Mouse (Mus musculus): ENCODE results near the gene Pi4ka. TPM values are rescaled to one million over a fixed set of nuclear protein-coding genes. Genes with fewer than 3 reads are reported as not detected.

The Pi4ka gene
- total RNA-seq, 2 experiments from 2014 or later = 15.9 to 17.1 TPM

DNA sequence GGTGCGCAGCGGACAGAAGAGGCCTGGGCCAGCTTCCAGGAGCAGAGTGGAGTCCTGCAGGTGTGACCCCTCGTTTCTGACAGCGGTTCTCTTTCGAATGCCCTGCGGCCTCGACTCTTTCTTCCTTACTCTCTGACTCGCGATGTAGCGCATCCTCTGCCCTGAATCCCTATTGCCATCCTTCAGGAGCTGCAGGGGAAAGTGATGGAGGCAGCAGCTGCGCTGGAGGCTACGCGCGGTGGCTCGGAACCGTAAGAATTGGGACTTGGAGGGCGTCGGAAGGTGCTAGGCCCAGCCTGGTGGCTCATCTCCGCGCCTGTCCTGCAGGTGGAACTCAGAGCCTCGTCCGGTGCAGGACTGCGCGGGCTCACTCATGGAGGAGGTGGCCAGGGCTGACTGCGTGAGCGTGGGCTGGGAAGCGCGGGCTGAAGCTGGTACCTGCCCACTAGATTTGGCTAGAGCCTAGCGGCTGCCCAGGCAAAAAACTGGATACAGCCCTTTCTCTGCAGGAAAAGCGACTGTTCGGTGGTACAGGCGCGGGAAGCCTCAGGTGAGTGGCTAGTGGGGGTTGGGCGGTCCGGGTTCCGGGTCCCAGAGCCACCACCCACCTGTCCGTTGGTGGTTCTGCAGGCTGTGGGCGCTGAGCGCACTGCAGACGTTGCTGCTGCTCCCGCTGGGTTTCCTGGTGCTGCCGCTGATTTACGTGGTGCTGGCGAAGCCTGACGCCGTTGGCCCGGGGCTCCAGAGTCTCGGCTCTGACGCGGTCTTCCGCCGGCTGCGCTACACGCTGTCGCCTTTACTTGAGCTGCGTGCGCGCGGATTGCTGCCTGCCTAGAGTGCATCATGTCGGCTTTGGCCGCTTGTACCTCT lies 128.5 kb downstream of the Pi4ka start:
- no peak for ATAC-seq (replicated peaks; ENCODE audit: low FRiP score, poor library complexity, severe bottlenecking)

DNA sequence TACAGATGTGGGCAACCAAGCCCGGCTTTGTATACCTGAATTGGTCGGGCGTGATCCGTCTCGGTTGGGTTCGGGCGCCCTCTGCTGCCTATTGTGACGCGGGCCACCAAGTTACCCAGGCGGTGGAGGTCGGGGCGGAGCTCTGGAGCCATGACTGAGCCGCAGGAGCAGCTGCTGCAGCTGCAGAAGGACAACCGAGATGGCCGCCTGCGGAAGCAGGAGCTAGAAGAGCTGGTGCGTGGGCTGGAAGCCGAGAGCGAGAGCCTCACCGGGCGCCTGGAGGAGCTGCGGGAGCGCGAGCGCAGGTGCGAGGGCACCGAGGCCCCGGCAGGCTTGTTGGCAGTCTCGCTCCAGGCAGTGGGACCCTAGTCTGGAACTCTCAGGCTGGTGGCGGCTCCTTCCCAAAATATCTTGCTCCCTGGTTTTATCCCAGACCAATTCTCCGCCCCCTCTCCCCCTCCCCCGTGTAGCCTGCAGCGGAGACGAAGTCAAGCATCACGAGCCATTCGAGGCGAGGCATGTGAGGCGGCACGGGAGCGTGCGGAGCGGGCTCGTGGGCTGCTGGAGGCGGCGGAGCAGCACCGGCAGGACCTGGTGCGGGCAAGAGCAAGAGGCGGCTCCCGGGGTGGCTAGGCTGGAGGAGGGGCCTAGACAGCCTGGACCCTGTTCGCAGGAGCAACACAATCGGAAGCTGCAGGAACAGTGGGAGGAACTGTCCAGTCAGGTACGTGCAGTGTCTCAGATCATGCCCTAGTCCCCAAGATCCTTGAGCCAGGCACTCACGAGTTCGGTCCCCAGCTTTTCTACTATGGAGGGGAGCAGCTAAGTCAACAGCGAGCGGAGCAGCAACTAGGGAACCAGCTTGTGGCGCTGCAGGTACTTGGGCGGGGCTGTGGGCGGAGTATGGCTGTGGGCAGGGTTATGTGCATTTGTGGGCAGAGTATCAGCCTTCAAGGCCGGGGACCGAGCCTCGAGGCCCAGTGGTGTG lies 129.7 kb downstream of the Pi4ka start:
- peak; percentile 85 for ATAC-seq (replicated peaks; ENCODE audit: low FRiP score, poor library complexity, severe bottlenecking)

DNA sequence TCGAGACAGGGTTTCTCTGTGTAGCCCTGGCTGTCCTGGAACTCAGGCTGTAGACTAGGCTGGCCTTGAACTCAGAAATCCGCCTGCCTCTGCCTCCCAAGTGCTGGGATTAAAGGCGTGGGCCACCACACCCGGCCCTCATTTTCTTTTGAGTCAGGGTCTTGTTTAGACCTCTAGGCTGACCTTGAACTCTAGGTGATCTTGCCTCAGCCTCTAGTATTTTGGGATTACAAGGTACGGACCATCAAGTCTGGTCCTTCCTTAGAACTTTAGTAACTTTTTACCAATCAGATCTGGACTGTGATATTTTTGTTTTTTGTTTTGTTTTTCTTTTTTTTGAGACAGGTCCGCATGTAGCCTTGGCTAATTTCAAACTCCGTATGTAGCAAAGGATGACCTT lies 130.4 kb downstream of the Pi4ka start, which contains the start of gene Tmem191c:
TSS of gene Tmem191c (plus strand) at position 357 of the 400 bp plus-strand sequence.
- ATAC-seq (replicated peaks; ENCODE audit: low FRiP score, poor library complexity, severe bottlenecking) = no peak

DNA sequence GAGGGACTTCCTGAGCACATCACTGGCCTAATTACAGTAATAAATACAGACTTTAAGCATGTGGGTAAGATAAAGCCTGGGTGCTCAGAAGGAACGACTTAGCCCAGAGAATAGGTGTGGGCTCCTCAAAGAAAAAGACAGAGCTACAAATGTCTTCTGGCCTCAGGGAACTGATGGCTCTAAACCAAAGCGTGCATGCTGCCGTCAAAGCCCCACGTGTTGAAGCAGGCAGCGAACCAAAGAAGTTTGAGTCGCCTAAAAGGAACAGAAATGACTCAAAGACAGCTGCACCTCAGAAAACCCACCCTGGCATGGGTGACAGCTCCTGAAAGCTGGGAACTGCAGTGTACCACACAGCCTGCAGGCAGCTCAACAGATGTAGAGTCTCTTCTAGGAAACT lies 134.3 kb downstream of the Pi4ka start:
- ATAC-seq (replicated peaks; ENCODE audit: low FRiP score, poor library complexity, severe bottlenecking) = no peak

DNA sequence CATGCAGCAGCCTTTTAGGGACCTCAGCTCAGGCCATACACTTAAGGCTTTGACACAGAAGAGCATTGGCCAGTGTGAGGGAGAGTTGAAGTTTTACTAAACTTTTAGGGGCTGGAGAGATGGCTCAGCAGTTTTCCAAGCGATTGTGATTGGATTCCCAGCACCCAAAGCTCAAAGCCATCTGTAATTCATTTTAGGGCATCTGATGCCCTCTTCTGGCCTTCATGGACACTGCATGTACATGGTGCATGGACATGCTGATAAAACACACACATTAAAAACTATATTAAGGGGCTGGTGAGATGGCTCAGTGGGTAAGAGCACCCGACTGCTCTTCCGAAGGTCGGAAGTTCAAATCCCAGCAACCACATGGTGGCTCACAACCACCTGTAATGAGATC lies 135.0 kb downstream of the Pi4ka start:
- no peak for ATAC-seq (replicated peaks; ENCODE audit: low FRiP score, poor library complexity, severe bottlenecking)

DNA sequence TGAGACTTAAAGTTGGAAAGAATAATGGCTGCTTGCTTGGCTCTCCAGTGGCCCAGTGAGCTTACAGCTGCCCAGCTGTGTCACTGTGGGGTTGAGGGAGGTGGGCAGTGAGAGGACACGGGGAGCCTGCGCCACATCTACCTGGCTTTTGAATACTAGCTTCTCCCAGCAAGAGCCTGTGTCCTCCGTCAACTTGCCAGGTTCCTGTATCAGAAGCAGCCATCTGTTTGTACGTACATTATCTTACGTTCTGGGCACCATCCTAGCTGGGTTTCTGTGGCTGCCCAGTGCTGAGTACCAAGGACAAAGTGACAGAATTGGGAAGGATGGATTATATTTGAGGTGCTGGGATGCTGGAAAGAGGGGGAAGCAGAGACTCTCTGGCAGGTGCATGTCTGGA lies 136.2 kb downstream of the Pi4ka start:
- no peak for ATAC-seq (replicated peaks; ENCODE audit: low FRiP score, poor library complexity, severe bottlenecking)

DNA sequence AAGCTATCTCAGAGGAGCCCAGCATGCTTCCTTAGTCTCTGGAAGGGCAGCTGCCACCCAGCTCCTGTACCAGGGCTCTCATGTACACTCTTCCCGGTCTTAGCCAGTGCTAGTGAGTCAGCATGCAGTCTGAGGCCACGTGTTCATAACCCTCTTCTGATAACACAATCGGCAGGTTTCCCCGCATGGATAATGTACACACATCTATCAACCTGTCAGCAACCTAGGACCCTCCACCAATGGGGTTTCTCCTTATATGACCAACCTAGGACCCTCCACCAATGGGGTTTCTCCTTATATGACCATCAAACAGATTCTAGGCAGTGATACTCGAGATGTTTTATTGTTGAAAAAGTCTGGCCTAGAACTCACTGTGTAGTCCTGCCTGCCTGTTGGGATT lies 138.2 kb downstream of the Pi4ka start:
- ATAC-seq (replicated peaks; ENCODE audit: low FRiP score, poor library complexity, severe bottlenecking) = no peak

DNA sequence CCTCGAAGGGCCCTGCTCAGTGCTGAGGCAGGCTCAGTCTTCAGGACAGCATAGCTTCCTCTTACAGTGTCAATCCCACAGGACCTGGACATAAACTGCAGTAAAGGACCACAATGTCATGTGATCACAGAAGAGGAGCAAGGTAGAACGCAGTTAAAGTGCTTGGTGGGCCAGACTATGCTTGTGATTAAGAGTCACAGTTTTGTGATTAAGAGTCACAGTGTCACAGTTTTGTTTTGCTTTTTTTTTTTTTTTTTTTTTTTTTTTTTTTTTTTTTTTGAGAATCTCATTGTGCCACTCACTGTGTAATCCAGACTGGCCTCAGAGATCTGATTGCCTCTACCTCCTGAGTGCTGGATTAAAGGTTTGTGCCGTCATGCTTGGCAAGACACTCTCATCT lies 140.0 kb downstream of the Pi4ka start:
- ATAC-seq (replicated peaks; ENCODE audit: low FRiP score, poor library complexity, severe bottlenecking) = no peak

DNA sequence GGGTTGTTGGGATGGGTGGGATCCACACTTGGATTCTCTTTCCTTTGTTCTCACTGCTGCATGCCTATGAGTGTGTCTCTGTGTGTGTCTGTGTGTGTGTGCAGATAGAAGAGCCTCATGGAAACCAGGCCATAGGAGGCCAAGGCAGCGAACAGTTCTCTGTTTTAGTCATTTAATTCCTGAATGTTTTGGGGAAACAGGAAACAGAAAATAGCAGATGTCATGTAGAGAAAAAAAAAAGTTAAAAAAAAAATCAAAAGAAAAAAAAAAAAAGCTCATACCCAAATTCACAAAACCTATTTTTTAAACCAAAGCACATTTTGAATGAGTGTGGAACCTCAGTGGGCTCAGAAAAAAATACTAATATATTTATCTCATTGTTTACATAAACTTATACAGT lies 144.8 kb downstream of the Pi4ka start:
- ATAC-seq (replicated peaks; ENCODE audit: low FRiP score, poor library complexity, severe bottlenecking) = no peak

DNA sequence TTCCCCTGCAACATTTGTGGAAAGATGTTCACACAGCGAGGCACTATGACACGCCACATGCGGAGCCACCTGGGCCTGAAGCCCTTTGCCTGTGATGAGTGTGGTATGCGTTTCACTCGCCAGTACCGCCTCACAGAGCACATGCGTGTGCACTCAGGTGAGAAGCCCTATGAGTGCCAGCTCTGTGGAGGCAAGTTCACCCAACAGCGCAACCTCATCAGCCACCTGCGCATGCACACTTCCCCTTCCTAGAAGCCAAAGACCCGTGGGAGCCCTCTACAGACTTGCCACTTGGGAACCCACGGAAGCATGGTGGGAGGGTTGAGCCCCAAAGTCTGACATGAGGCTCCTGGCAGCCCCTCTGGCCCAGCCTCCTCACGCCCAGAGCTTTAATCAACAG lies 147.2 kb downstream of the Pi4ka start:
- no peak for ATAC-seq (replicated peaks; ENCODE audit: low FRiP score, poor library complexity, severe bottlenecking)

DNA sequence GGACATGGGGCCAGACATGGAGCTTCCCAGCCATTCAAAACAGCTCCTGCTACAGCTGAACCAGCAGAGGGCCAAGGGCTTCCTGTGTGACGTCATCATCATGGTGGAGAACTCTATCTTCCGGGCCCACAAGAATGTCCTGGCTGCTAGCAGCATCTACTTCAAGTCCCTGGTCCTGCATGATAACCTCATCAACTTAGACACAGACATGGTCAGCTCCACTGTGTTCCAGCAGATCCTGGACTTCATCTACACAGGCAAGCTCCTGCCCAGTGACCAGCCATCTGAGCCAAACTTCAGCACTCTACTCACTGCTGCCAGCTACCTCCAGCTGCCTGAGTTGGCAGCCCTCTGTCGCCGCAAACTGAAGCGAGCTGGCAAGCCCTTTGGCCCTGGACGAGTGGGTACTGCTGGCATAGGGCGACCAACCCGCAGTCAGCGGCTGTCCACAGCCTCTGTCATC lies 148.7 kb downstream of the Pi4ka start:
- no peak for ATAC-seq (replicated peaks; ENCODE audit: low FRiP score, poor library complexity, severe bottlenecking)

DNA sequence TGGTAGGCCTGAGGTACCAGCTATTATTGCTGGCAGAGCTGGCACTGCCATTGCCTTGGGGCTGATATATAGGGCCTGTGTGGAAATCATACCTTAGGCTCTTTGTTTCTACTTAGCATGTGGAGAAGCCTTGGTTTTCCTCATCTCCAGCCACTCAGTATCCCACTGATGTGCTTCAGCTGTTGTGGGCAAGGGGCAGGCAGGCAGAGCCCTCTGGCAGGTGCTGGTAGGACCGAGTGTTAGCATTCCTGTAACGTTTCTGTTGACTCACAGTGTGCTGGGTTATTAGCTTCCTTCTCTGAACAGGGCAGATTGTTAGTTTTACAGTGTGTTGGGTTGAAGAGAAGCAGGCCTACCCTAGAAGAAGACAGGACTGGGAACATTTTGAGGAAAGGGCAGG lies 150.8 kb downstream of the Pi4ka start:
- ATAC-seq (replicated peaks; ENCODE audit: low FRiP score, poor library complexity, severe bottlenecking) = no peak

DNA sequence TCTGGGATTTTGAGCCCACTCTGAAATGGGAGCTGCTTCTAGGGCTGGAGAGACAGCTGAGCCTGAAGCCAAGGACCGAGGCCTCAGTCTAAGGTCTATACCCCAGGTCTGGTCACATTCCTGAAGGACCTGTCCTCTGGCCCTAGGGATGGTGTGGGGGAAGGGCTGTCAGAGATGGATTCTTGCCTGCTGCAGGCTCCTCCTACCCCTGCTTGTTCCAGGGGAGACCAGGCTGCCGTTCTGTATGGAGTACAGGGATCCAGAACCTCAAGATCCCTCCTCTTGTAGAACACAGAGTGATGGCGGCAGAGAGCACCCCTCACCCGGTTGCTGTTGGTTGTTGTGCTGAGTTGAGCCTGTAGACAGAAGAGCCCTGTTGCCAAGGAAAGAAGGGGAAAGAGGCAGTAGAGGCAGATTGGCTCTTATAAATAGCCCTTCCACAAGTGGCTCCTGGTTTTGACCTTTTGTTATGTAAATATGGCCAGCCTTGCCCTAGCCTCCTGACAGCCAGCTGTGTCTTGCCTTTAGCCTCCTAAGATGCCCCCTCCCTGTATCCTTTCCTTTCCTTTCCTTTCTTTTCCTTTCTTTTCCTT lies 152.0 kb downstream of the Pi4ka start:
- no peak for ATAC-seq (replicated peaks; ENCODE audit: low FRiP score, poor library complexity, severe bottlenecking)

DNA sequence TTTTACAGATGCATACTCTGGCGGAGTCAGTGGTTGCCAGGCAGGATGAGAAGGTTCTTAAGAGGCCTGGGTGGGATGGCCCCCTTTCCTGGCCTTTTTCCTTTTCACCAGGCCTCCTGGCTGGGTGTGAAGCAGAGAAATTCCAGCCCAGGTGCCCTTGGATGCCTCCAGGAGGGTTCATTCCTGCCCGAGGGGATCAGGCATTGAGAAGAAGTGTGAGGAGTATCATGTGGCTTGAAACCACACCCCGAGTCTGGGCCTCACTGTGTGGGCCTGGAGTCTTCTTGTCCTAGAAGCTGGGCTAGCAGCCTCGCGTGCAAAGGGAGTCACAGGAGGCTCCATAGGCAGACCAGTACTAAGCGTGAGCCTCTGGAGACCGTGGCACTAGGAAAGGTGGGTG lies 153.3 kb downstream of the Pi4ka start:
- no peak for ATAC-seq (replicated peaks; ENCODE audit: low FRiP score, poor library complexity, severe bottlenecking)

DNA sequence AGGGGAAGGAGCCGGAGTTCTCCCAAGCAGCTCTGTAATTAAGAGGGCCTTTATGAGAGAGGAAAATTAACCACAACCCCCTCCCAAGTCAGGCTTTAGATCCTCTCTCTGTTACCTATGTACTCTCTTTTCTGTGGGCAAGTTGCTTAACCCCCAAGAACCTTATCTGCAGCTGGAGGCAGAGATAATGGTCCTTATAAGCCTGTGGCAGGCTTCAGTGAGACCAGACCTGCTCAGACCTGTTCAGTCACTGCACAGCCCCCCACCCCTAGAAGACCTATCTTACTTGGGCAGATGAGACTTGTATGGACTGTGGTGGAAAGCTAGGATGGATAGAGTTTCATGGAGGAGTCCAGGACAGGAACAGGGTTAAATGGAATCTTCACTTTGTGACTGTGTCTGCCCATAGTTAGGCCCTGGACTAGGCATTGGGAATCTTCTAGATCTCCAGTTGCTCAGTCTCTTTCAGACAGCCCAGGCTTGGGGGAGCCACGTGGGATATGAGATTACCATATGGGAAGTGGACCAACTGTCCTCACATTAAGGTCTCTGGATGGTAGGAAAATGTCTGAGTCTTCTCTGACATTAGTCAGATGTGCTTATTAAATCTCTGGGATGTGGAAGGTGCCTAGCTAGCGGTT lies 153.9 kb downstream of the Pi4ka start:
- ATAC-seq (replicated peaks; ENCODE audit: low FRiP score, poor library complexity, severe bottlenecking) = peak; percentile 31; the same call in 1 of the 2 replicates

DNA sequence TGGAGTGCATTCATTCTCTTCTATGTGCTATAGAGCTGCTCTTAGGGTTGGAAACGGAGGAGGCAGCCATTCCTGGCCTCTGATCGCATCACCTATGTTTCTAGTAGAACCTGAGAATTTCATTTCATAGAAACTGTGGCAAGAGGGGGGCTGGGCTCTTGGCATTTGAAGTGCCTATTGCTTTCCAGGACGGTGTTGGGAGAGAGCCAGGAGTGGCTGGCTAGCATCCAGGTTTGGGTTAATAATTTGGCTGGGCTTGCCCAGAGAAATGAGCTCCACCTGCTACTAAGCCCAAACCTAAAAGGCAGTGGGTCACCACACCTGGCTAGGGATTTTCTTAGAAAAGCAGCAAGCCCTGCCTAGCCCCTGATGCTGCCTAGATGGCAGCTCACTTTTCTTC lies 154.6 kb downstream of the Pi4ka start:
- ATAC-seq (replicated peaks; ENCODE audit: low FRiP score, poor library complexity, severe bottlenecking) = no peak

DNA sequence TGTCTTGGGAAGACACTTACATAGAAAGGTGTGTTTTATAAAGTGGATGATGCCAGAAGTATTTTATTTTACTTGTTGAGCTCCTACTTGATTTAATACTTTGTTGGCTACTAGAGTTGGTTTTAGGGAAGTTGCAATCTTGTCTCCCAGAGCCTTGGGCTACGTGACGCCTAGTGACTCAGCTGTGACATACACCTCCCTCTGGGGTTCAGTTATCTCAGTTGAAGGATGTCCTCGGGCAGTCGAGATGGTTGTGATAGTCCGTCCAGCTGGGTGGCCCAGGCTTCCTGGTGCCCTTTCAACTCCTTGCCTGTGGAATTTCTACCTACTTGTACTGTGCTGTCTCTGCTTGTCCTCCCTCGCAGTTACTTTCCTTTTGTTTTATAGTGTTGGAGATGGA lies 157.0 kb downstream of the Pi4ka start:
- no peak for ATAC-seq (replicated peaks; ENCODE audit: low FRiP score, poor library complexity, severe bottlenecking)

DNA sequence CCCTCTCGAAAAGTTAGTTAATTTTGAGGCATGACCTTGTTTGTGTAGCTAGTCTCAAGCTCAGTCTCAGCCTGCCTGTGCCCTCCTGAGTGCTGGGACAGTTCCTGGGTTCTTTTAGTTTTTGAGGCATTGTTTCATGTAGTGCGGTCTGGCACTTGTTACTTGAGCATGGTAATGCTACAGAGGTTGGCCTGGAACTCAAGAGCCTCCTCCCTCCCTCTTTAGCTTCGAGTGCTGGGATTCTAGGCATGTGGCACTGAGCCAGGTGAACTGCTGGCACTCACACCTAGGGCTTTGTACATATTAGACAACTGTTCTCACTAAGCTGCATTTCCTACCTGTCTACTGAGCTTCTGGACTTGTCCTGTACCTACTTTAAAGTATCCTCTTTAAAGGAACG lies 158.4 kb downstream of the Pi4ka start:
- ATAC-seq (replicated peaks; ENCODE audit: low FRiP score, poor library complexity, severe bottlenecking) = no peak

DNA sequence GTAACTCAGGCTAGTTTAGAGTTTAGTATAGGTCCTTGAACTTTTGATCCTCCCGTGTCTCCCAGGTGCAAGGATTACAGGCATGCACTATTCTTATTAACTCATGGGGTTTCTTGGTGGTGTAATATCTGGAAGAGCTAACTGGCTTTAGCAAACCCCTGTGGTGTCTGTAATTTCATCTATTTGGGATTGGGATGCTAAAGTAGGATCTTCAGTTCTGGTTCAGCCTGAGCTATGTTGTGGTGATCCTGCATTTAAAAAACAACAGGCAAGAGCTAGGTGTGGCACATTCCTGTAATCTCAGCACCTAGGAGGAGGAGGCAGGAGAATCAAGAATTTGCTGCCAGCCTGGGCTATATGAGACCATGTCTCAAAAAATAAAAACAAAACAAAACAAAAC lies 161.1 kb downstream of the Pi4ka start:
- no peak for ATAC-seq (replicated peaks; ENCODE audit: low FRiP score, poor library complexity, severe bottlenecking)

DNA sequence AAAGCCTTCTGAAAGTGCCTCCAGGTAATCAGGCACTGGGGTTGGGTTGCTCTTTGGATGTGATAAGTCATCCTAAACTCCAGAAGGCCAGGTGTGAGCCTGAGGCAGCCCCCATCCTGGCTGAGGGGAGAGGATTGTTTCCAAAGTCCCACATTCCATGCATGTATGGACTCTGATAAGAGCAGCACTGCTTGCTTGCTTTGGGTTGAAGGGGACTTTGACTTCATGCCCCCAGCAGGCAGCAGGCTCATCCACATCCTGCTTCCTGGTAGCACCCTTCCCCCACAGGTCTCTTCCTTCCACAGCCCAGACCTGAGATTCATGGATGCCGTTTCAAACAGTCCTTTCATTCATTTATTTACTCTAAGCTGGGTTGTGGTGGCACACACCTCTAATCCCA lies 162.4 kb downstream of the Pi4ka start:
- no peak for ATAC-seq (replicated peaks; ENCODE audit: low FRiP score, poor library complexity, severe bottlenecking)

Data from erythroid progenitor cell, adult 5-6 weeks (primary cell).